ENCODE assay signal across 17 mouse cellular contexts in genomic region chr8:108024331-108024730, GRCm38 (mm10).
DNase-seq lines count a peak whose midpoint lies in the region; ATAC-seq lines count a peak whose summit lies in the region.
"Had no signal": no experiment of that assay in that cellular context is flagged by ENCODE, and none has a peak within 500 bp of the region (broad histone marks: within the 10 kb centered on the region; RNA-seq: fewer than 3 reads in every experiment).

No protein-coding gene starts in this region.

- H3K27ac ChIP-seq in hindbrain, embryonic 10.5 days, result 0 out of 2 replicates have a peak overlapping the region, but pooled peaks have one; percentile 19
- no peak overlapping the region for H3K27ac ChIP-seq in hindbrain, embryonic 16.5 days (ENCODE audit: low read depth, low read length)
- H3K27ac ChIP-seq in lung, embryonic 15.5 days, result no peak overlapping the region
- peak overlapping the region; percentile 44; the same call in 1 of the 2 replicates for H3K27ac ChIP-seq in limb, embryonic 13.5 days
- H3K27ac ChIP-seq in heart, embryonic 10.5 days, result no peak overlapping the region
- H3K27ac ChIP-seq: forebrain, embryonic 15.5 days; left cerebral cortex, adult 2 months; liver, embryonic 15.5 days; midbrain, embryonic 10.5 days had no signal

- WGBS in hindbrain, embryonic 10.5 days, result 60% methylated on average over 4 of the region's 4 CpGs
- WGBS in hindbrain, embryonic 16.5 days, result 77% methylated on average over 4 of the region's 4 CpGs
- 42% methylated on average over 4 of the region's 4 CpGs for WGBS in lung, embryonic 15.5 days
- WGBS in limb, embryonic 13.5 days, result 37% methylated on average over 4 of the region's 4 CpGs
- WGBS in heart, embryonic 10.5 days, result 64% methylated on average over 4 of the region's 4 CpGs

- ATAC-seq in hindbrain, embryonic 16.5 days, result no peak
- 0 out of 2 replicates have a peak, but pooled peaks have one; percentile 15 for ATAC-seq in lung, embryonic 15.5 days (ENCODE audit: borderline replicate concordance, extremely low read depth, low FRiP score, low TSS enrichment)
- no peak for ATAC-seq in limb, embryonic 13.5 days (ENCODE audit: low FRiP score, low read depth)
- ATAC-seq: forebrain, embryonic 15.5 days had no signal

- H3K9ac ChIP-seq in hindbrain, embryonic 16.5 days (ENCODE audit: low read depth, low read length), result no peak overlapping the region
- H3K9ac ChIP-seq in lung, embryonic 15.5 days, result no peak overlapping the region
- no peak overlapping the region for H3K9ac ChIP-seq in limb, embryonic 13.5 days
- H3K9ac ChIP-seq: forebrain, embryonic 15.5 days; liver, embryonic 15.5 days had no signal

- H3K27me3 ChIP-seq in hindbrain, embryonic 10.5 days (ENCODE audit: insufficient read depth, poor library complexity, severe bottlenecking), result no peaks in the 10 kb centered on the region
- H3K27me3 ChIP-seq in hindbrain, embryonic 16.5 days (replicated peaks; ENCODE audit: control insufficient read depth, insufficient read depth, low read length), result no peaks in the 10 kb centered on the region
- no peaks in the 10 kb centered on the region for H3K27me3 ChIP-seq in lung, embryonic 15.5 days
- no peaks in the 10 kb centered on the region for H3K27me3 ChIP-seq in limb, embryonic 13.5 days
- no peaks in the 10 kb centered on the region for H3K27me3 ChIP-seq in heart, embryonic 10.5 days (ENCODE audit: insufficient read depth, poor library complexity, severe bottlenecking)
- H3K27me3 ChIP-seq: forebrain, embryonic 15.5 days; liver, embryonic 15.5 days had no signal

- no peaks in the 10 kb centered on the region for H3K36me3 ChIP-seq in hindbrain, embryonic 10.5 days
- H3K36me3 ChIP-seq in hindbrain, embryonic 16.5 days (ENCODE audit: control insufficient read depth, insufficient read depth, low read length), result no peaks in the 10 kb centered on the region
- no peaks in the 10 kb centered on the region for H3K36me3 ChIP-seq in lung, embryonic 15.5 days
- H3K36me3 ChIP-seq in limb, embryonic 13.5 days, result no peaks in the 10 kb centered on the region
- H3K36me3 ChIP-seq in heart, embryonic 10.5 days, result no peaks in the 10 kb centered on the region
- H3K36me3 ChIP-seq: forebrain, embryonic 15.5 days; G1E; liver, embryonic 15.5 days; midbrain, embryonic 10.5 days had no signal

- no peak overlapping the region for H3K4me3 ChIP-seq in hindbrain, embryonic 10.5 days
- no peak overlapping the region for H3K4me3 ChIP-seq in hindbrain, embryonic 16.5 days (ENCODE audit: low read length)
- H3K4me3 ChIP-seq in lung, embryonic 15.5 days, result no peak overlapping the region
- H3K4me3 ChIP-seq in limb, embryonic 13.5 days, result no peak overlapping the region
- H3K4me3 ChIP-seq in heart, embryonic 10.5 days, result no peak overlapping the region
- H3K4me3 ChIP-seq: forebrain, embryonic 15.5 days; left cerebral cortex, adult 2 months; liver, embryonic 15.5 days; midbrain, embryonic 10.5 days had no signal

- peaks cover 35% of the 10 kb centered on the region for H3K4me1 ChIP-seq in hindbrain, embryonic 10.5 days (replicated peaks)
- peaks cover 2% of the 10 kb centered on the region for H3K4me1 ChIP-seq in hindbrain, embryonic 16.5 days (ENCODE audit: control insufficient read depth, insufficient read depth, low read depth, low read length)
- H3K4me1 ChIP-seq in lung, embryonic 15.5 days, result peaks cover 14% of the 10 kb centered on the region; the same call in 1 of the 2 replicates
- H3K4me1 ChIP-seq in limb, embryonic 13.5 days, result peaks cover 61% of the 10 kb centered on the region
- peaks cover 13% of the 10 kb centered on the region for H3K4me1 ChIP-seq in heart, embryonic 10.5 days
- H3K4me1 ChIP-seq: forebrain, embryonic 15.5 days; liver, embryonic 15.5 days had no signal

- no peaks in the 10 kb centered on the region for H3K9me3 ChIP-seq in hindbrain, embryonic 10.5 days
- no peaks in the 10 kb centered on the region for H3K9me3 ChIP-seq in hindbrain, embryonic 16.5 days (ENCODE audit: control insufficient read depth, low read length)
- H3K9me3 ChIP-seq in lung, embryonic 15.5 days, result no peaks in the 10 kb centered on the region
- 0 out of 2 replicates have a peak, but pooled peaks cover 3% of the 10 kb centered on the region for H3K9me3 ChIP-seq in limb, embryonic 13.5 days
- no peaks in the 10 kb centered on the region for H3K9me3 ChIP-seq in heart, embryonic 10.5 days
- H3K9me3 ChIP-seq: forebrain, embryonic 15.5 days; liver, embryonic 15.5 days; midbrain, embryonic 10.5 days had no signal

- peak; percentile 38 for DNase-seq in hindbrain, embryonic 10.5 days (ENCODE audit: low spot score)
- DNase-seq in lung, postnatal 36 days, result no peak
- peak; percentile 53 for DNase-seq in embryo, embryonic 11 days
- DNase-seq in heart, embryonic 10.5 days (ENCODE audit: low spot score), result no peak
- DNase-seq: adrenal gland, postnatal 36 days; cerebellum, adult 11 months; gastrocnemius, postnatal 10 days; heart, postnatal 4 days had no signal

- H3K4me2 ChIP-seq in hindbrain, embryonic 16.5 days (ENCODE audit: low read length), result no peak overlapping the region
- no peak overlapping the region for H3K4me2 ChIP-seq in lung, embryonic 15.5 days
- no peak overlapping the region for H3K4me2 ChIP-seq in limb, embryonic 13.5 days (replicated peaks)
- H3K4me2 ChIP-seq: forebrain, embryonic 15.5 days; heart, embryonic 11.5 days; liver, embryonic 15.5 days had no signal

Comparison
In these comparisons a context has a peak if more than half of its experiments do, and no peak if none do; other contexts are left out.
1. H3K27ac ChIP-seq: peak in hindbrain, embryonic 10.5 days (single experiment) and limb, embryonic 13.5 days (single experiment); none in hindbrain, embryonic 16.5 days (single experiment), lung, embryonic 15.5 days (single experiment) and heart, embryonic 10.5 days (single experiment).
2. DNase-seq: peak in hindbrain, embryonic 10.5 days (single experiment) and embryo, embryonic 11 days (single experiment); none in lung, postnatal 36 days (single experiment) and heart, embryonic 10.5 days (single experiment).